Mouse (Mus musculus) forebrain, embryonic 16.5 days (tissue): ENCODE results near the gene Galnt6. TPM values are rescaled to one million over a fixed set of nuclear protein-coding genes. Genes with fewer than 3 reads are reported as not detected.

Experiments used
- ATAC-seq: fragments of 200-750 bp; cut with Nextera tagmentation; 2 replicates; pipeline ENCODE4 v1.8.0; 2017; ENCODE audit warnings: mild to moderate bottlenecking, moderate library complexity
- H3K27ac ChIP-seq: fragments of 300-500 bp; sonication (generic); 2 replicates; pipeline ENCODE4 v1.5.1; 2014; ENCODE audit warnings: low read length, control low read depth
- H3K27me3 ChIP-seq: fragments of 300-500 bp; sonication (generic); replicated peaks from 2 replicates; pipeline ENCODE4 v1.6.1; 2014; ENCODE audit warnings: low read length; ENCODE audit not compliant: control insufficient read depth, insufficient read depth
- H3K36me3 ChIP-seq: fragments of 300-500 bp; sonication (generic); 2 replicates; pipeline ENCODE4 v1.6.1; 2014; ENCODE audit not compliant: control insufficient read depth, insufficient read depth
- H3K4me1 ChIP-seq: fragments of 300-500 bp; sonication (generic); replicated peaks from 2 replicates; pipeline ENCODE4 v1.6.1; 2014; ENCODE audit warnings: low read length; ENCODE audit not compliant: control insufficient read depth, insufficient read depth
- H3K4me2 ChIP-seq: fragments of 300-500 bp; sonication (generic); 2 replicates; pipeline ENCODE4 v1.6.1; 2014; ENCODE audit warnings: mild to moderate bottlenecking, low read length, control low read depth
- H3K4me3 ChIP-seq: fragments of 300-500 bp; sonication (generic); replicated peaks from 2 replicates; pipeline ENCODE4 v1.5.1; 2014; ENCODE audit warnings: mild to moderate bottlenecking, low read length, control low read depth
- H3K9ac ChIP-seq: fragments of 300-500 bp; sonication (generic); replicated peaks from 2 replicates; pipeline ENCODE4 v1.6.1; 2014; ENCODE audit warnings: low read depth, low read length, control low read depth
- H3K9me3 ChIP-seq: fragments of 300-500 bp; sonication (generic); 2 replicates; pipeline ENCODE4 v1.6.1; 2016; ENCODE audit warnings: low read length; ENCODE audit not compliant: control insufficient read depth
- WGBS: fragments of 180-500 bp; shearing (Covaris S2); extraction: QIAGEN DNeasy Blood & Tissue Kit; methylation state at CpG from one replicate; pipeline ENCODE4 v1.1.7; 2014; 5-methylcytosine and 5-hydroxymethylcytosine counted together
- polyA plus RNA-seq: library from polyadenylated mRNA; unstranded; fragments of >200 nt; fragmentation: Nextera tagmentation; extraction: Ambion mirVana; gene quantifications from 2 replicates; pipeline ENCODE4 v1.2.1, GENCODE M21; 2015

Galnt6 gene
- polyA plus RNA-seq, 1 experiment from 2014 or later: 0.34 TPM

- ATAC-seq: no peak
- Histone ChIP-seq H3K4me3 (no peak overlapping the region), H3K4me1 (no peaks in the 10 kb centered on the region), H3K9ac (no peak overlapping the region), H3K4me2 (no peak overlapping the region), H3K36me3 (no peaks in the 10 kb centered on the region), H3K9me3 (peaks cover 7% of the 10 kb centered on the region), H3K27me3 (no peaks in the 10 kb centered on the region), H3K27ac (no peak overlapping the region)
- WGBS: 84% methylated on average over 8 of the region's 8 CpGs
Observed at GRCm38 (mm10) chr15:100685849-100686248, 43.3 kb downstream of the Galnt6 start.

- H3K4me2 ChIP-seq: no peak overlapping the region
- H3K27ac ChIP-seq: no peak overlapping the region
- ATAC-seq: no peak
- no peaks in the 10 kb centered on the region for H3K27me3 ChIP-seq
- H3K9ac ChIP-seq: no peak overlapping the region
- H3K36me3 ChIP-seq: no peaks in the 10 kb centered on the region
- peaks cover 3% of the 10 kb centered on the region; the same call in 1 of the 2 replicates for H3K9me3 ChIP-seq
- no peak overlapping the region for H3K4me3 ChIP-seq
- H3K4me1 ChIP-seq: no peaks in the 10 kb centered on the region
- WGBS: 19% methylated on average over 13 of the region's 13 CpGs
Observed at GRCm38 (mm10) chr15:100685255-100685654, 43.9 kb downstream of the Galnt6 start.

GRCm38 (mm10) chr15:100684450-100684849 is 44.7 kb downstream of the Galnt6 start:
- ATAC-seq: no peak
- no peak overlapping the region for H3K9ac ChIP-seq
- no peak overlapping the region for H3K4me2 ChIP-seq
- H3K9me3 ChIP-seq: no peaks in the 10 kb centered on the region
- no peak overlapping the region for H3K4me3 ChIP-seq
- no peak overlapping the region for H3K27ac ChIP-seq
- H3K4me1 ChIP-seq: no peaks in the 10 kb centered on the region
- no peaks in the 10 kb centered on the region for H3K36me3 ChIP-seq
- 62% methylated on average over 10 of the region's 10 CpGs for WGBS
- no peaks in the 10 kb centered on the region for H3K27me3 ChIP-seq

- H3K27ac ChIP-seq: no peak overlapping the region
- H3K9ac ChIP-seq: no peak overlapping the region
- H3K4me2 ChIP-seq: no peak overlapping the region
- no peaks in the 10 kb centered on the region for H3K27me3 ChIP-seq
- no peak overlapping the region for H3K4me3 ChIP-seq
- ATAC-seq: no peak
- H3K9me3 ChIP-seq: no peaks in the 10 kb centered on the region
- 47% methylated on average over 2 of the region's 2 CpGs for WGBS
- no peaks in the 10 kb centered on the region for H3K4me1 ChIP-seq
- no peaks in the 10 kb centered on the region for H3K36me3 ChIP-seq
Observed at GRCm38 (mm10) chr15:100683041-100683440, 46.1 kb downstream of the Galnt6 start.

GRCm38 (mm10) chr15:100681770-100682169 is 47.4 kb downstream of the Galnt6 start:
- H3K9me3 ChIP-seq: no peaks in the 10 kb centered on the region
- 32% methylated on average over 7 of the region's 7 CpGs for whole genome bisulfite sequencing
- no peaks in the 10 kb centered on the region for H3K36me3 ChIP-seq
- H3K4me1 ChIP-seq: no peaks in the 10 kb centered on the region
- no peak overlapping the region for H3K9ac ChIP-seq
- no peak for ATAC-seq
- H3K4me2 ChIP-seq: no peak overlapping the region
- H3K27ac ChIP-seq: no peak overlapping the region
- H3K4me3 ChIP-seq: no peak overlapping the region
- H3K27me3 ChIP-seq: no peaks in the 10 kb centered on the region

- WGBS: 64% methylated on average over 3 of the region's 3 CpGs
- no peak overlapping the region for H3K4me3 ChIP-seq
- H3K4me2 ChIP-seq: no peak overlapping the region
- no peak for ATAC-seq
- no peak overlapping the region for H3K9ac ChIP-seq
- H3K27ac ChIP-seq: no peak overlapping the region
- H3K27me3 ChIP-seq: no peaks in the 10 kb centered on the region
- H3K9me3 ChIP-seq: no peaks in the 10 kb centered on the region
- no peaks in the 10 kb centered on the region for H3K36me3 ChIP-seq
- no peaks in the 10 kb centered on the region for H3K4me1 ChIP-seq
Observed at GRCm38 (mm10) chr15:100680381-100680780, 48.8 kb downstream of the Galnt6 start.

GRCm38 (mm10) chr15:100679005-100679404 is 50.2 kb downstream of the Galnt6 start:
- 94% methylated on average over 14 of the region's 14 CpGs for WGBS
- H3K27me3 ChIP-seq: no peaks in the 10 kb centered on the region
- H3K4me2 ChIP-seq: no peak overlapping the region
- no peak for ATAC-seq
- no peak overlapping the region for H3K27ac ChIP-seq
- no peaks in the 10 kb centered on the region for H3K4me1 ChIP-seq
- no peak overlapping the region for H3K9ac ChIP-seq
- no peak overlapping the region for H3K4me3 ChIP-seq
- H3K9me3 ChIP-seq: no peaks in the 10 kb centered on the region
- no peaks in the 10 kb centered on the region for H3K36me3 ChIP-seq

GRCm38 (mm10) chr15:100678581-100678980 is 50.6 kb downstream of the Galnt6 start:
- no peak overlapping the region for H3K4me3 ChIP-seq
- no peak for ATAC-seq
- no peaks in the 10 kb centered on the region for H3K4me1 ChIP-seq
- no peak overlapping the region for H3K27ac ChIP-seq
- no peaks in the 10 kb centered on the region for H3K9me3 ChIP-seq
- H3K36me3 ChIP-seq: no peaks in the 10 kb centered on the region
- no peaks in the 10 kb centered on the region for H3K27me3 ChIP-seq
- 83% methylated on average over 12 of the region's 12 CpGs for WGBS
- no peak overlapping the region for H3K9ac ChIP-seq
- H3K4me2 ChIP-seq: no peak overlapping the region

- no peak for ATAC-seq
- no peak overlapping the region for H3K4me3 ChIP-seq
- H3K9me3 ChIP-seq: no peaks in the 10 kb centered on the region
- H3K9ac ChIP-seq: no peak overlapping the region
- WGBS: 75% methylated on average over 8 of the region's 8 CpGs
- H3K27ac ChIP-seq: no peak overlapping the region
- no peak overlapping the region for H3K4me2 ChIP-seq
- H3K27me3 ChIP-seq: no peaks in the 10 kb centered on the region
- no peaks in the 10 kb centered on the region for H3K4me1 ChIP-seq
- H3K36me3 ChIP-seq: no peaks in the 10 kb centered on the region
Observed at GRCm38 (mm10) chr15:100677675-100678074, 51.5 kb downstream of the Galnt6 start.

GRCm38 (mm10) chr15:100676521-100676920 is 52.7 kb downstream of the Galnt6 start:
- no peak overlapping the region for H3K4me3 ChIP-seq
- 92% methylated on average over 1 of the region's 1 CpGs for WGBS
- no peak overlapping the region for H3K4me2 ChIP-seq
- ATAC-seq: no peak
- no peak overlapping the region for H3K27ac ChIP-seq
- no peaks in the 10 kb centered on the region for H3K27me3 ChIP-seq
- no peak overlapping the region for H3K9ac ChIP-seq
- no peaks in the 10 kb centered on the region for H3K36me3 ChIP-seq
- H3K9me3 ChIP-seq: no peaks in the 10 kb centered on the region
- no peaks in the 10 kb centered on the region for H3K4me1 ChIP-seq
